Mouse (Mus musculus) forebrain, embryonic 10.5 days (tissue): ENCODE data around the gene Dcx. TPM values are rescaled to one million over a fixed set of nuclear protein-coding genes. Genes with fewer than 3 reads are reported as not detected.

Experiments used
- microRNA-seq: library from miRNA; unstranded; fragments of <30 nt; microRNA quantifications from one replicate; pipeline ENCODE4, GENCODE M21; 2017
- polyA plus RNA-seq: library from polyadenylated mRNA; unstranded; fragments of >200 nt; fragmentation: Nextera tagmentation; extraction: Ambion mirVana; gene quantifications from 2 replicates; pipeline ENCODE4 v1.2.1, GENCODE M21; 2016

Gene Dcx
- polyA plus RNA-seq, 1 experiment from 2014 or later = 17.4 TPM

Small RNAs within 50 kb of the gene (microRNA-seq; reads per million reads assigned to microRNA genes)
- gene Gm47298 = not detected

Other genes with a start within 250 kb of the Dcx start
- 19.3 and 19.9 TPM in 2 replicates for gene Capn6, start 105.9 kb downstream of the Dcx start, polyA plus RNA-seq
- 0.02 TPM in 2 replicates for gene A730046J19Rik, start 220.4 kb upstream of the Dcx start, polyA plus RNA-seq